Mouse (Mus musculus) lung, adult 2 months (tissue): ENCODE measurements around the gene Cacna1a.

ENCODE experiments used
- CTCF ChIP-seq: fragments of 200-500 bp; IDR thresholded peaks from 2 replicates; pipeline ENCODE4 v1.5.1; 2011; ENCODE audit warnings: mild to moderate bottlenecking, low read length, control low read depth; ENCODE audit not compliant: insufficient read depth
- POLR2A ChIP-seq: fragments of 200-500 bp; IDR thresholded peaks from 2 replicates; pipeline ENCODE4 v1.6.1; 2011; ENCODE audit warnings: low read depth, mild to moderate bottlenecking, control low read depth, low read length, borderline replicate concordance; ENCODE audit errors: extremely low read depth

GRCm38 (mm10) chr8:84629586-84629985 is 241.3 kb downstream of the Cacna1a start:
- no peak for TF ChIP-seq CTCF
- no peak for TF ChIP-seq POLR2A
